Mouse (Mus musculus) brain, embryonic 14.5 days (tissue): ENCODE data around the gene Gnai2.

Source experiments
- CTCF ChIP-seq: fragments of 200-500 bp; IDR thresholded peaks from 2 replicates; pipeline ENCODE4 v1.5.1; 2012; ENCODE audit warnings: inconsistent platforms, mild to moderate bottlenecking, moderate library complexity, borderline replicate concordance; ENCODE audit not compliant: insufficient read depth, insufficient read length; ENCODE audit errors: extremely low read depth
- POLR2A ChIP-seq: fragments of 200-500 bp; IDR thresholded peaks from 2 replicates; pipeline ENCODE4 v1.6.1; 2012; ENCODE audit warnings: mild to moderate bottlenecking, inconsistent platforms, borderline replicate concordance; ENCODE audit not compliant: poor library complexity, insufficient read depth, insufficient read length, severe bottlenecking; ENCODE audit errors: extremely low read depth

- TF ChIP-seq CTCF: no peak
- no peak for TF ChIP-seq POLR2A
These were observed 11.8 kb upstream of the Gnai2 start for GRCm38 (mm10) chr9:107646975-107647374.
